Mouse (Mus musculus): ENCODE results near the gene Gng2.
A peak's percentile ranks its signal among the peaks of the same experiment; 100 is the strongest.
"Not testable (repeated sequence)": the region's sequence is repeated elsewhere in the genome, so short reads cannot be mapped to it uniquely, and the experiment has no call there.

Gng2 gene

GRCm38 (mm10) chr14:19938545-19938944 lies 38.9 kb downstream of the Gng2 start:
- no peak for ATAC-seq (ENCODE audit: low TSS enrichment)

- no peak for ATAC-seq (ENCODE audit: low TSS enrichment)
These were observed 42.3 kb downstream of the Gng2 start for GRCm38 (mm10) chr14:19935084-19935483.

GRCm38 (mm10) chr14:19933314-19933713 lies 44.1 kb downstream of the Gng2 start:
- ATAC-seq (ENCODE audit: low TSS enrichment): no peak

- ATAC-seq (ENCODE audit: low TSS enrichment): no peak
These were observed 49.5 kb downstream of the Gng2 start for GRCm38 (mm10) chr14:19927879-19928278.

- ATAC-seq (ENCODE audit: low TSS enrichment): no peak
These were observed 50.3 kb downstream of the Gng2 start for GRCm38 (mm10) chr14:19927156-19927555.

GRCm38 (mm10) chr14:19926312-19926711 lies 51.1 kb downstream of the Gng2 start:
- ATAC-seq (ENCODE audit: low TSS enrichment): no peak

- ATAC-seq (ENCODE audit: low TSS enrichment): peak; percentile 56; the same call in 1 of the 2 replicates
These were observed 52.3 kb downstream of the Gng2 start for GRCm38 (mm10) chr14:19925157-19925556.

- ATAC-seq (ENCODE audit: low TSS enrichment): no peak
These were observed 53.3 kb downstream of the Gng2 start for GRCm38 (mm10) chr14:19924086-19924485.

GRCm38 (mm10) chr14:19920254-19920691 lies 57.2 kb downstream of the Gng2 start:
- peak; percentile 55 for ATAC-seq (ENCODE audit: low TSS enrichment)

GRCm38 (mm10) chr14:19919789-19920188 lies 57.6 kb downstream of the Gng2 start:
- ATAC-seq (ENCODE audit: low TSS enrichment): no peak

- no peak for ATAC-seq (ENCODE audit: low TSS enrichment)
These were observed 59.9 kb downstream of the Gng2 start for GRCm38 (mm10) chr14:19917534-19917933.

GRCm38 (mm10) chr14:19916315-19916714 lies 61.1 kb downstream of the Gng2 start:
- no peak for ATAC-seq (ENCODE audit: low TSS enrichment)

- ATAC-seq (ENCODE audit: low TSS enrichment): no peak
These were observed 64.5 kb downstream of the Gng2 start for GRCm38 (mm10) chr14:19912891-19913290.

GRCm38 (mm10) chr14:19905615-19906014 lies 71.8 kb downstream of the Gng2 start:
- peak; percentile 86 for ATAC-seq (ENCODE audit: low TSS enrichment)

- no peak for ATAC-seq (ENCODE audit: low TSS enrichment)
These were observed 72.6 kb downstream of the Gng2 start for GRCm38 (mm10) chr14:19904821-19905220.

- no peak for ATAC-seq (ENCODE audit: low TSS enrichment)
These were observed 73.4 kb downstream of the Gng2 start for GRCm38 (mm10) chr14:19904031-19904430.

GRCm38 (mm10) chr14:19900492-19900891 lies 76.9 kb downstream of the Gng2 start:
- ATAC-seq (ENCODE audit: low TSS enrichment): no peak

- peak; percentile 98 for ATAC-seq (ENCODE audit: low TSS enrichment)
These were observed 89.9 kb downstream of the Gng2 start for GRCm38 (mm10) chr14:19887569-19887968.

- not testable (repeated sequence) for ATAC-seq (ENCODE audit: low TSS enrichment)
These were observed 93.0 kb downstream of the Gng2 start for GRCm38 (mm10) chr14:19884431-19884830.

GRCm38 (mm10) chr14:19874201-19874807 lies 103.1 kb downstream of the Gng2 start:
- peak; percentile 91 for ATAC-seq (ENCODE audit: low TSS enrichment)

- no peak for ATAC-seq (ENCODE audit: low TSS enrichment)
These were observed 110.0 kb downstream of the Gng2 start for GRCm38 (mm10) chr14:19867286-19867935.

- ATAC-seq (ENCODE audit: low TSS enrichment): not testable (repeated sequence)
These were observed 112.3 kb downstream of the Gng2 start for GRCm38 (mm10) chr14:19865121-19865520.

- ATAC-seq (ENCODE audit: low TSS enrichment): no peak
These were observed 115.9 kb downstream of the Gng2 start for GRCm38 (mm10) chr14:19861311-19862080.
